Mouse (Mus musculus) right cerebral cortex, adult 18-20 months (tissue): ENCODE measurements at regions not wholly inside any gene's neighbourhood (a gene's known extent, or its start where the extent isn't known, plus 50 kb on each side); places are given as distances from the start of the nearest gene placed in this dataset.

Experiments used
- DNase-seq: peaks from one replicate; pipeline ENCODE4 v3.0.0; 2022; ENCODE audit warnings: mixed read lengths

DNA sequence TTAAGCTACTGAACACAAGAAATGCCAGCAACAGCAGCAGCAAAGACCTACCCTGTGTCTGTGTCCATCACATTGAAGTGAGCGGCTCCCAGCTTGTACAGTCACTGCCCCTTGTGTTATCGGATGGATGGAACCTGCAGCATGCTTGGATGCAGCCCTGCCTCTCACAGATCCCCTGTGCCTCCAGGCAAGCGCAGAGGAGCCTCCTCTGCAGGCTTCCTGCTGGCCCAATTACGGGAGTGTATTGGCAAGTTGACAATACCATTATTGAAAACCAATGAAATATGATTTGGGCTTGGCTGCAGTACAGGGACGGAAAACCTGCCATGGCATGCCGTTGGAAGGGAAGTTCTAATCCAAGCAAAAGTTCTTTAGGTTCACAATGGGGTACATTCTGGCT lies 81.9 kb upstream of the Otos start:
- DNase-seq = no peak

DNA sequence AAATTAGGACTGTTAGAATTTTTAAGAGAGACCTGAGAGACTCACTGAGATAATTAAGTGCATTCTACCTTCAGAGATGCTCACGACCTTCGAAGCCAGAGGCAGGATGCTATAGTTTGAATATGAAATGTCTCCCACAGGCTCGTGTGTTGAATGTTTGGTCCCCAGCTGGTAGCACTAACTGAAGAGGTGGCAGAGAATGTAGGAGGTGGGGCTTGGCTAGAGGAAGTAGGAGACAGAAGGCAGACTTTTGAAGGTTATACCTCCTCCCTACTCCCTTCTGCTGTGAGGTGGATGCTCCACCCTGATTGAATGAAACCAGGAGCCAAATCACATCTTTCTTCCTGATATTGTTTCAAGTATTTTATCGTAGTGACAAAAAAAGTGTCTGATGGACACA lies 79.3 kb upstream of the Otos start:
- DNase-seq = peak; percentile 67

DNA sequence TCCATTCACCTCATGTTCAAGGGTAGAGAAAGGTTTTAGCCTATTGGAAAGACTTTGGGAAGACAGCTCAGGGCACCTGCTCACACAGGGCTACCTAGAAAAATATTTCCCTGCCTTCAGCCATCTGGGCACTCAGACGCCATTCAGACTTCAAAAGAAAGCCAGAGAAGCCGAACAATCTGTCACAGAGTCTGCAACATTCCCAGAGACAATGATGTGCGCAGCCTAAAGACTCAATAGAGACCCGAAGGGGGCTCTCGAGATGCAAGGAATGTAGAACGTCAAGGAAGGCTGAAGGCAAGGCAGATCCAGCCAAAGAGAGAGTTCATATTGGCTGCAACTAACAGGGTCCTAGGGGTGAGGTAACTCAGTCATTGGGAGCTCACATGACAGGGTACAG lies 78.7 kb upstream of the Otos start:
- DNase-seq = no peak

DNA sequence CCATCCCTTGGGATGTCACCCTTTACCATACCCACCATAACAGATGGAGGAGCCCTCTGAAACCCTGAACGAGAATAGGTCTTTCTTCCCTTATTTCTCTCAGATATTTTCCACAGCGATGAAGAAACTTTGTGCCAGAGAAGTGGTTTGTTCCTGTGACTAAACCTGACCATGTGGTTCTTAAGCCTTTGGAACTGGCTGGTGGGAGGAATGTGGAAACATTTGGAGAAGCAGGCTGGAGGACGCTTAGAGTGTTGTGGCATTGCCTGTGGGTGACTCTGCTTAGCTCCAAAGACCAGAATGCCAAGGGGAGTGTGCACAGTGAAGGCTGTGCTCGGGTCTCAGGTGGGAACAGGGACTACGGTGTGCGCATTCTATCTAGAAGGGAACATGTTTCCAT lies 77.7 kb upstream of the Otos start:
- DNase-seq = peak; percentile 69

DNA sequence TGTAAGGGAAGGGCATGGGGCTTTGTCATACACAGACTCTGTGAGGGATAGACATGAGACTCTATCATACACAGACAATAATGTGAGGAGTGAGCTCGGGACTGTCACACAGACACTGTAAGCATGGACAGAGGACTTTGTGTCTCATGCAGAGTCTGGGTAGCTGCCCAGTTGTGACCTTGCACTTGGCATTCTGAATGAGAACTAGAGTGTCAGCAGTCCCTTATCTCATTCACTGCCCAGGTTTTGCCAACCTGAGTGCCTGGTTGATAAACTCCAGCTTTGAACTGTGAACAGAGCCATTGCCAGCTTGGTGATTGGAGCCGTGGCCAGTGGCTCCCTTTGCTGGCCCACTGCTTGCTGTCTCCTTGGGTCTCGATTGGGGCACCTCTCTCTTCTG lies 75.5 kb upstream of the Otos start:
- no peak for DNase-seq

DNA sequence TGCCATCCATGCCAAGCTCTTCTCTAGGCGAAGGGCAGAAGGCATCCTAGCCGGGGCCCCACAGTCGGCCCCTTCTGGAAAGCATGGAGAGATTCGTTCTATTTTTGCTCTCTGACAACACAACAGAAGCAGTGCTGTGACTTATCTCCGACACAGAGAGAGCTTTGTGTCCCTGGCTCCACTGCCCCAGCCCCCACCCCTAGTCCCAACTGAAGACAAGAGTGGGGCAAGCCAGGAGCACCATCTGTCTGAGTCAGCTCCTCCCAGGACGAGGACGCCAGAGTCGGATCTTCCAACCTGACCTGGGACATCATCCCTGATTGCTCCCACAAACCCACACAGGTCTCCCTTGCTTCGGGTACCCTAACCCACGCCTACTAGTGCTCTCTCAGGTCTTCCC lies 71.9 kb upstream of the Otos start:
- peak; percentile 34 for DNase-seq

DNA sequence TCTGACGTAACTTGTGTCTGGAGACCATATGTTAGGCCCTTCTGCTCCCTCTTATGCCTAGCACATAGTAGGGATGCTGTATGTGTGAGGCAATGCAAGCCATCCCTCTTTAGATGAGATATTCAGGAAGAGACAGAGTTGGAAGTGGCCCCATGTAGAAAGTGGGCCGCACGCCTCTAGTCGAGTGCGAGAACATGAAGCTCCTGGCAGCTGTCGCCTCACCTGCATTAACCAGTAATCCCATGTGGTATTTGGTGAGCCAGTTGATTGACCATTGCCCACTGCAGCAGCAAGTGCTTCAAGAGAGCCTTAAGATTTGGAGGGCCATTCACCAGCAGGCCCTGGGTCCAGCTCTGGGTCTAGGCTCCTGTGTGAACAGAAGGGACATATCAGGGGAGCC lies 71.2 kb upstream of the Otos start:
- DNase-seq = no peak

DNA sequence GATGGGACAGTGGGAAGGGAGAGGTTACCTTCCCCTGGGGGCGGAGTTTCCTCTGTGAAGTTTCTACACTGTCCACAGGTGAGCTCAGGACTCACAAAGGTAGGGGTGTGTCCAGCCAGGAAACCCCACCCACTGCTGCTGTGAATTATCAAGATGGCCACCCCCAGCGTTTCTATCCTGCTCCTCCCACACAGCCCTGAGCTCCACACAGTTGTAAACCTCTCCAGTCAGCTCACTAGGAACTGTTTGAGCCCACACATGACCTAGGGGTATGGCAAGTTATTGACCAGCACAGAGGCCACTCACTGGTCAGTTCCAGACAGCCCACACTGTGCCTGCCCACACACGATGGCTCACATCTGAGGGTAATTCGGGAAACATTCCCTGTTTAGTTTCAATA lies 69.5 kb upstream of the Otos start:
- DNase-seq = no peak

DNA sequence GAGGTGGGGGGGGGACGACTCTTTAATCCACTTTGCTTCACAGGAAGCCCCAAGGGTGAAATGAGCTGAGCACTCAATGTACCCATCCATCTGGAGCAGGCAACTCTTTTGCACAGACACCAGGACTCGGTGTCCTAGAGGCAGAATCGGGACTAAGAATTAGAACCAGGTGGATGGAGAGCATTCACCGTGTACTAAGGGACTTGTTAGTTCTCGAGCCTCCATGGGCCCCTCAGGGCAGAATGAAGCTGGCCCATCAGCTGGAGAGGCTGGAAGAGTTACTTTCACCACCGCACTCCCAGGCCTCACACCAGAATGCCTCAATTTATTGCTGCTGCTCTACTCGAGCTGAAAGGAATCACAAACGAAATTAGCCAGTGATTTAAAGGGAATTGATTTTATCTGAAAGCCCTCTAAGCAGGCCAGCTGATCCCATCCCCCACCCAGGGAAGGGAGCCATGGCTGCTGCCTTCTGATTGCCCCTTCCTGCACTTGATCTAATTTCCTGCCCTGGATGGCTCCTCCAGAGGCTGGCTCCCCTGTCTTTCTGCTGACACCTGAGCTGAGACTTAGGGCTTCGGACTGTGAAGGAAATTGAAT lies 66.2 kb upstream of the Otos start:
- no peak for DNase-seq

DNA sequence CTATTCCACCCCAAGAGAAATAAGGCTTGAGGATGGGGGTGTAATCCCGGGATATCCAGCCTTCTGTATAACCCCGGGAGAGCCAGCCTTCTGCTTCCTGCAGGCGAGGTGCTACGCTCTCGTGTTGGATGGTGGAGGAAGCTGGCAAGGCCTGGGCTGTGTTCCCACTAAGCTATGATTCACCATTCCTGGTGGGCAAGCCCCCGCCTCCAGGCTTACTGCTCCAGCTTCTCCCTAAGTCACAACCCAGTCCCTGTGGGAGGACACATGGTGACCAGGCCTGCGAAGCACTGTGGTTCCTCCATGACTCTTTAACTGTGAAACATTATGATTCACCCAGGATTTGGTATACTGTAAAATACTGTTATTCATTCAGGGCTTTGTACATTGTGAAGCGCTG lies 63.7 kb upstream of the Otos start:
- peak; percentile 81 for DNase-seq

DNA sequence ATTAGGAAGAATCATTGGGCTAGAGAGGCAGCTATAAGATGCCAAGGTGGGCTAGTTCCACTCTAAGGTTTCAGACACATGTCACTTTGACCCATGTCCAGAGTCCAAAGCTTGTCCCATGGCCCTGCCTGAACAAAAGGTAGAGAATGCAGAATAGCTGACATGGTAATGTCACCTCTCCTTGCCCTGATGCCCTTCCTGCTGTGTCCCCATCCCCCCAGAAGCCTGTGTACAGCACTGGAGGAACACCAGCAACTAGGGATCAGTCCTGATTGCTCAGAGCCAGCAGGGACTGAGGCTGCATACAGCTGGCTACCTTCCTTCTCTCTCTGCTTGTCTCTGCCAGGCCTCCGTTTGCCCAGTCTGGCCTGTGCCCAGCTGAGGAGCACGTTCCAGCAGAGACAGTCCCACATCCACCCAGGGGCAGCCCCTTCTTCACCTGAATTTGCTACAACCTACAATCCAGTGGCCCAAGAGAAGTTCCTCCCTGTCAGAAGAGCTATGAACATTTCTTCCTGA lies 61.7 kb upstream of the Otos start:
- DNase-seq = no peak

DNA sequence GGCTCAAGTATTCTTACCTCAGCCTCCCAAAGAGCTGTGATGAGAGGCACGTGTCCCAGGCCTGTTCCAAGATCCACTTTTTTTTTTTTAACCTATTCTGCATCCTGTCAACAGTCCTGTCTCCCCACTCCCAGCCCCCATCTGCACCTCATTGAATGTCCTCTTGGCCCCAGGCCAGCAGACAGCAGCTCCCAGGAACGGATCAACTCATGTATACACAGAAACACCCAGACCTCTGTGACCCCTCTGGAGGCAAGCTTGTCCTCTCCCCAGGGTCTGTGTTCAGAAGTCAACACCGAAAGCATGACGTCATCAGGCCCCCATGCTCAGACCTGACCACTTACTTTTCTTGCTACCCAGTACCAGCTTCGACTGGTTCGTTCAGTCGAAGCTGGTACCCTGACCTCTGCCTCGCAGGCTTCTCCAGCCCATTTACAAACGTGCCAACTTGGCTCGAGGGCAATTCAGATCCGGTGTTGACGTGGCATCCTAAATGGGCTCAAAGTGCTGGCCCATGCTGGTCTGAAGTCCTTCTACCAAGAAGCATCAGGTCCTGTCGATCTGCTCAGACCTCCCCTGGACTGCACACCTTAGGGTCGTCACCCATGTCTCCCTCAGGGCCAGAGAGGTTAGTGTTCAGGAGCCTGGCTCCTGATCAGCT lies 60.7 kb upstream of the Otos start:
- DNase-seq = no peak

DNA sequence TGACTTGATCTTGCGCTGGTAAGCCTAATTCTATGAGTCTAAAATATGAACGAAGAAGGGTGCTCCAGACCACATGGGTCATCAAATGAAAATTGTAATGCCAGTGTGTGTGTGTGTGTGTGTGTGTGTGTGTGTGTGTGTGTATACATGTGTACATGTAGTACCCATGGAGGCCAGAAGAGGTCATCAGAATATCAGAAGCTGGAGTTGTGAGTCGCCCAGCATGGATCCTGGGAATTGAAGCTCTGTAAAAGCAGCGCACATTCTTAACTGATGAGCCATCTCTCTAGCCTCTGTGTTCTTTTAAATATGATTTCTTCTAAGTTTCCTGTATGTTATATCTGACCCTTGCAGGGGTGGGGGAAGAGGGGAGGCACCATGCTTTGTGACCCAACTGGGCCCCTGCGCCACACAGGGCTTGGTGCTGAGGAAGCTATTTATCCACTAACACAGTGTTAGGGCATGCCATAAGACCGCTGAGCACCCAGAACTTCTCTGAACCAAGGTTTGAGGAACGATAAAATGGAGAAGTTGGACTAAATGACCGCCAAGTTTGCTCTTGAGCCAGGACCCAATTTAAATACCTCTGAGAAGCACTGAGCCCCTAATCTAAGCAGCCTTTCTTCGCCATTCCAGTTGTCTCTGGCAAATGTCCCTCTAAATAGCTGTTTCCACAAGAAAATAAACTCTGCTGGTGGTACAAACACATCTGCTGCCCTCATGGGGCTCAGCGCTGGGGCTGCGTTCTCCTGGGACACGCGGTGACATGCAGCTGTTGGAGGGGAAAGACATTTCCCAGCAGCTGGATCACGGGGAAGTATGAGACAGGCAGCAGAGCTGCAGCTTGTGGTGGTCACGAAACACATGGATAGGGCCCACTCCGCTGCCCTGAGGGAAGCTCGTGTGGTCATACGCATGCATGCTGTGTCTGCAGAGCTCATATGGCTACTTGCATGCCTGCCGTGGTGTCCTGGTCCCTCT lies 59.6 kb upstream of the Otos start:
- DNase-seq = no peak

DNA sequence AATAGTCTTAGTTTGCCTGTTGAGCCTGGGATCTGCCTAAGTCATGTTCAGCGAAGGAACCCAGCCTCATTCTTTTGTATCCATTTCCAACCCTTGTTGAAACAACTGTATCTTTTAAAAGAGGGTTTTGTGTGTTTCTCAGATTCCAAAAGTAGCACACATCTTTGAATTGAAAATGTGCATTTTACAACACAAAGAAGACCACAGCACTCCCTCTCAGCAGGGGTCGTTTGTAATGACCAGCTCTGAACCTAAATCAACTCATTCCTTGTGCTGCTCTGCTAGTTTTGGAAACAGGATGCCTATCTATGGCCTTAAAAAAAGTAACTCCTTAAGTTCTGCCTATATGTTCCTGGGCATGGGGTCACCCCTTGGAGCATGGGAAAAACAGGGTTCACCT lies 58.8 kb upstream of the Otos start:
- DNase-seq = no peak

DNA sequence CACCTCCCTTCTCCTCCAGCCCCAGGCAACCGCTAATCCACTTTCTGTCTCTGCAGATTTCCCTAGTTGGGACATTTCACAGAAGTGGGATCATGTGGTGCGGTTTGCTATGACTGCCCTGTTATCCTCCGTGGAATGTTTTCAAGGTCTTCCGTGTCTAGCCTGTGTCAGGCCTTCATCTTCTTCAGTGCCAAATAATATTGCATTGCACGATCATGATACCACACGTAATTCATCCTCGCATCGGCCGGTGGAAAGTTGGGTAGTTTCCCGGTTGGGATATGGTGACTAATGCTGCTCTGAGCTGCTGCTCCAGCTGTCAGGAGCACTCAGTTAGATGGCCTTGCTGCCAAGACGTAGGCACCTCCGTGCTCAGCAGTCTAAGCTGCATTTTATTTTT lies 55.3 kb upstream of the Otos start:
- peak; percentile 24 for DNase-seq

DNA sequence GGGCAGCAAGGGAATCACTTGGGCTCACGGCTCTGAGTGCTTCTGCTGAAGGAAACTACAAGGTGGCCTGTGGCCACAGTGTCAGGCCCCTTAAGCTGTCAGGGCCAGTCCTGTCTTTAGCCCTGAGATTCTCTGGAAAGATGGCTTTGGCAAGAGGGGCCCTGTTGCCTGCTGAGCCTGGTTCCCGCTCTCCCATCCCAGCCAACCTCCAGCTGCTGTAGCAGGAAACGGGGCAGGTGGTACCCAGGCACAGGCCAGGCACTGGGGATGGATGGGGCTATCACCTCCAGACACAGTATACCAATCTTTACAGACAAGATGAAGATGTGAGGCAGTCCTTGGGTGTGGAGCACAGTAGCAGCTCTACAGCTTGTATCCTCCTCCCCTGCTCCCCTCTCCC lies 54.6 kb upstream of the Otos start:
- DNase-seq = no peak

DNA sequence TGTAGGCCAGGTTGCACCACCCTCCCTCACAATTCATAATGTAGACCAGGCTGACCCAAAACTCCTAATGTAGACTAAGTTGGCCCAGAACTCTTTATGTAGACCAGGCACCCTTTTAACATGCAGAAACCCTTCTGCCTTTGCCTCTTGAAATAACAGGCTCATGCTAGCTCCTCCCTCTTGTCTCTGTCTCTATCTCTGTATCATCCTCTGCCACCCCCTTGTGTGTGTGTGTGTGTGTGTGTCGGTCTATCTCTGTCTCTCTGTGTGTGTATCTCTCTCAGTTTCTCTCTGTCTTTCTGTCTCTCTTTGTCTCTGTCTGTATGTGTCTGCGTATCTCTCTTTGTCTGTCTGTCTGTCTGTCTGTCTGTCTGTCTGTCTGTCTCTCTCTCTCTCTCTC lies 51.5 kb upstream of the Otos start:
- no peak for DNase-seq

DNA sequence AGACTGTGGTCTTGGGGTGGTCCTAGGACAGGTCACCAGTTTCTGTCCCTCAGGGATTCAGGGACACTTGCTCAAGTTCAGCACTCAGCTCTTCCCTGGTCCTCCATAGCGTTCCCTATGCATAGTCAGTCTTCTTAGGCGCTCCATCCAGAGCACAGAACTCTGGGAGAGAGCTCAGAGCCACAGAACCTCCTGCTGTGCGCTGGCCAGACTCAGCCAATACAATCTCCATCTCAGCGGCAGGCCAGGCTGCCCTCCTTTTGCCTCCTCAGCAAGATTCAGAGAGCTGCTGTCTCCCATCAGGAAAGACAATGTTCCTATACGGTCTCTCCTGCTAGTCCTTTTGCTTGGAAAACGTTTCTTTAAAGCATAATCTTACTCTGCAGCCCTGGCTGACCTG lies 51.1 kb upstream of the Otos start:
- no peak for DNase-seq

DNA sequence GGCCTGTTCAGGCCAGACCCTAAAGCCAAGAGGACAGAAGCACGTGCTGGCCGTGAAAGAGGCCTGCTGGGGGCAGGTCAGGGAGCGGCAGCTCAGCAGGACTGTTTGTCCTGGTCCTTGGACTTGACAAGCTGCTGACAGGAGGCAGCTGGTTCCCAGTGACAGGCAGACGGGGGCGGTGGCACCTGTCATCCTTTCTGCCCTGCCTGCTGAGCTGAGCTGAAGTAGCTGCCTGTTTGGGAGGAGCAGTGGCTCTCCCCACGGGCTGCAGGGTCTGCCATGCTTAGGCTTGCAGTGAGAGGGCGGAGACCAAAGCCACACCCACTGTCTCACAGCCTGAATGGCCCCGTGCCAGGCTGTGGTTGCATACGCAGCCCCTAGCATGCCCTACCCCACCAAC lies 50.4 kb upstream of the Otos start:
- peak; percentile 72 for DNase-seq

DNA sequence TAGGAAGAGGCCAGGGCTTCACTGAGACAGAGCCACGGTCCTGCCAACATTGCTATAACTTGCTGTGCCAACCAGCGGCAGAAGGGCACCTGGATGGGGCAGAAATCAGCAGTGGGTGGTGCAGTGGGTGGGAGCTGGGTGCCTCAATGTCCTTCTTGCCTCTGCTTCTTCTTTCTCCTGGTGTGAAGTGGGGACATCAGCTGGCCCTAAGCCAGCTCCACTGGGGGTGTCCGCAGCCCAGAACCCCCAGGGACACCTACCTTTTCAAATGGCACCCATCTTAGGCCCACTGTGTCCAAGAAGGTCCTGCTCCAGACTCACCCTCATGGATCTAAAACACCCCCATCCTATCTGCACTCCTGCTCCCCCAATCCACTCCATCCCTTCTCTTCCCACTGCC lies 49.9 kb upstream of the Otos start:
- no peak for DNase-seq
